Mouse (Mus musculus) liver, embryonic 14.5 days (tissue): Measurements from ENCODE around the gene C1qb.

Source experiments
- CTCF ChIP-seq: IDR thresholded peaks from 2 replicates; pipeline ENCODE4 v1.5.1; 2016; ENCODE audit warnings: antibody characterized with exemption, low read depth, control low read depth
- EP300 ChIP-seq: IDR thresholded peaks from 2 replicates; pipeline ENCODE4 v1.6.1; 2016; ENCODE audit warnings: antibody characterized with exemption, low read depth

- TF ChIP-seq CTCF, result no peak
- no peak for TF ChIP-seq EP300
Measured at GRCm38 (mm10) chr4:136892811-136893210, 6.8 kb upstream of the C1qb start, which contains the start of gene C1qc.
